Mouse (Mus musculus): ENCODE results near the gene Kcnj2.

DNA sequence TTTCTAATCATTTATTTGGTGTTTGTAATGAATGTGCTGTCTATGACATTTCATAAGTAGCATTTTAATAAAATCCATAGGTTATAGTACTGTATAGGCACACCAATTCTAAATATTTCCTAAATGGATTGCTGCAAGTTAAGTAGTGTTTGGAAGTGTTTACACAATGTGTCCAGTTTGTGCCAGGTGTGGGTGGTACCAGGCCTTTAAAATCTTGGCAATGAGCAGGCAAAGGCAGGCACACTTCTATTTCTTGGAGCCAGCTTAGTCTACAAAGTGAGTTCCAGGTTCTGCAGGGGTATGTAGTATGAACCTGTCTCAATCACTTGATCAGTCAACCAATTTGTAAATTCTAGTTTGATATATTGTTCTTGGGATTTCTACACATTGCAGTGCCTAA is 22.3 kb downstream of the Kcnj2 start:
- TF ChIP-seq CTCF (IDR thresholded peaks at IDR 0.05; ENCODE audit: low read depth) (no peak), EP300 (optimal IDR thresholded peaks at IDR 0.05) (no peak)
